Mouse (Mus musculus) large intestine, adult 2 months (tissue): ENCODE measurements around the gene Fosl2. TPM values are rescaled to one million over a fixed set of nuclear protein-coding genes. Genes with fewer than 3 reads are reported as not detected.

Experiments
- DNase-seq: peaks from one replicate; pipeline ENCODE4 v3.0.0-alpha.2; 2012; ENCODE audit warnings: low read depth, low spot score
- WGBS: fragments of 180-500 bp; shearing (Covaris S2); methylation state at CpG from one replicate; pipeline ENCODE4 v1.1.7; 2018; 5-methylcytosine and 5-hydroxymethylcytosine counted together
- polyA plus RNA-seq: library from polyadenylated mRNA; depleted of rRNA; stranded (reverse); fragments of >200 nt; gene quantifications from 2 replicates; pipeline ENCODE4 v1.2.3, GENCODE M21; 2012

Gene Fosl2
- polyA plus RNA-seq, 1 experiment, result 31.2 TPM

- no peak for DNase-seq
- WGBS, result under 1% methylated on average over 48 of the region's 48 CpGs
These were observed 2.6 kb upstream of the Fosl2 start for GRCm38 (mm10) chr5:32132971-32133501.

GRCm38 (mm10) chr5:32133549-32134004, 2.0 kb upstream of the Fosl2 start:
- under 1% methylated on average over 20 of the region's 20 CpGs for WGBS
- no peak for DNase-seq

DNA sequence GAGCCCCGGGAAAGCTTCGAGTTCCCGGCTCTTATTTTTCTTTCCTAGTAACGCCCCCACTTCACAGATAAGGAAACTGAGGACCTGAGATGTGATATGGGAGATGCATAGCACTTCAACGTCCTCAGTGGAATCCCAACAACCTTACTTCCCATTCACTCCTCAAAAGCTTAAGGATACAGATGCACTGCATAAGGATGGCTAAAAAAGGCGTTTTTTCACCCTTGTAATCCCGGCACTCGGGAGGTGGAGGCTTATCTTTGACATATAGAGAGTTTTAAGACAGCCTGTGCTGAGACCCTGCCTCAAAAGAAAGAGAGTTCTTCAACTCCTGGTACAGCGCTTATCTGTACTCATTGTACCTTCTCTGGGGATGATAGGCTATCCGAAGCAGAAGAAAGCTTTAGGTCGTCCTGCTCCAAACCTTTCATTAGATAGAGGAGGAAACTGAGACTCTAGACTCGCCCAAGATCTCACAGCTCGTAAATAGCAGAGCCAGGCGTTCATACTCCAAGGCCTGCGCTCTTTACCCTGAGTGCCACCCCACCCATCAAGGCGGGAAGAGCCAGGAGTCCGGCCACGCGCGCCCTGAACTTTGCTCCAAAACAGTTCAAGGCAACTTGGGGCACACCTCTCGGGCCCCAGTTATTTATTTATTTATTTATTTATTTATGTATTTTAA, 1.4 kb upstream of the Fosl2 start:
- peak; percentile 87 for DNase-seq
- WGBS, result 5% methylated on average over 21 of the region's 21 CpGs

- WGBS, result 0% methylated on average over 50 of the region's 54 CpGs
- no peak for DNase-seq
These were observed 682 bp upstream of the Fosl2 start for GRCm38 (mm10) chr5:32134903-32135335.

DNA sequence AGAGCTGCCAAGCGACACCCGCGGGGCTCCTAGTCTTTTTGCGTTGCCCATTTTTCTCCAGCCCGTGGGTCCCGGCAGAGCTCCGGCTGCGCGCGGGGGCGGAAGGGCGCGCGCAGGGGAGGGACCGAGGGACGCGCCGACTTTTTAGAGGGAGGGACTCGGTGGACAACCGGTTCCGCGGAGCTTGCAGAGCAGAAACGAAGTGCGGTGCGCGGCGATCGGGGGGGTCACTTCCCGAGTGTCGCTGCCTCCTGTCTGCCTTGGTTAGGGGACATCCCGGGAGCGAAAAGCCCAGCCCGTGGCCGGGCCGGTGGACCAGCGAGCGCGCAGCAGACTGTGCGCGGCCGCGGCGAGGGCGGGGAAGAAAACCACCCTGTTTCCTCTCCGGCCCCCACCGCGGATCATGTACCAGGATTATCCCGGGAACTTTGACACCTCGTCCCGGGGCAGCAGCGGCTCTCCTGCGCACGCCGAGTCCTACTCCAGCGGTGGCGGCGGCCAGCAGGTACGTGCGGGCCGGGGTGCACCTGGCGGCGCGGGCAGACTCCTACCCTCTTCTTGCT, 781 bp downstream of the Fosl2 start:
- WGBS, result under 1% methylated on average over 63 of the region's 63 CpGs
- DNase-seq, result no peak

GRCm38 (mm10) chr5:32137106-32137522, 1.5 kb downstream of the Fosl2 start:
- 1% methylated on average over 12 of the region's 12 CpGs for WGBS
- DNase-seq, result no peak

- WGBS, result 4% methylated on average over 10 of the region's 10 CpGs
- DNase-seq, result peak; percentile 75
These were observed 3.0 kb downstream of the Fosl2 start for GRCm38 (mm10) chr5:32138446-32139195.

DNA sequence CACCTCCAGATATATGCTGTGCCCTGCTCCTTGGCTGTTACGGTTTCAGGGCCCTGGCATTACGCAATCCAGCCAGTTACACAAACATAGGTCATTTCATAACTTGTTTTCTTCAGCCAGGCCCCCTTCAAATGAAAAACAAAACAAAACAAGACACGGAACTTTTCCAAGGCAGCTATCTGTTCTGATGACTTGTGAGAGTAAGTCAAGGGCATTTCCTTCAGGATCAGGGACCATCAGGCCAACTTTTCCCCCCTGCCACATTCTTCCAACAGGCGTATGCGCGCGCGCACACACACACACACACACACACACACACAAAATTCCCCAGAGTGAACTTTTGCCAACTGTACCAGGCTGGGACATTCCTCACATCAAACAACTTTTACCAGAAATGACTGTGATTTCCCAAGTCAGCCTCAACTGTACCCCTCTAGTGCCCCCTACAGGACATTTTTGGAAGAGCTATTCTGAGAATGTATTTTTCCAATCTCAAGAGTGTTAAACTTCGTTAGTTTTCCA, 4.0 kb downstream of the Fosl2 start:
- 10% methylated on average over 9 of the region's 9 CpGs for WGBS
- no peak for DNase-seq

GRCm38 (mm10) chr5:32141899-32142298, 6.3 kb downstream of the Fosl2 start:
- DNase-seq, result no peak
- 65% methylated on average over 2 of the region's 2 CpGs for WGBS

- DNase-seq, result no peak
- WGBS, result 33% methylated on average over 13 of the region's 13 CpGs
These were observed 7.9 kb downstream of the Fosl2 start for GRCm38 (mm10) chr5:32143433-32143970.

- 84% methylated on average over 6 of the region's 6 CpGs for WGBS
- no peak for DNase-seq
These were observed 10.7 kb downstream of the Fosl2 start for GRCm38 (mm10) chr5:32146281-32146680.

- WGBS, result 28% methylated on average over 4 of the region's 4 CpGs
- DNase-seq, result no peak
These were observed 13.0 kb downstream of the Fosl2 start for GRCm38 (mm10) chr5:32148593-32148992.

- 74% methylated on average over 4 of the region's 4 CpGs for WGBS
- no peak for DNase-seq
These were observed 15.6 kb downstream of the Fosl2 start for GRCm38 (mm10) chr5:32151244-32151643.

GRCm38 (mm10) chr5:32152725-32153417, 17.3 kb downstream of the Fosl2 start:
- WGBS, result 87% methylated on average over 28 of the region's 28 CpGs
- no peak for DNase-seq

GRCm38 (mm10) chr5:32153418-32153740, 17.8 kb downstream of the Fosl2 start:
- 59% methylated on average over 8 of the region's 8 CpGs for WGBS
- DNase-seq, result no peak

DNA sequence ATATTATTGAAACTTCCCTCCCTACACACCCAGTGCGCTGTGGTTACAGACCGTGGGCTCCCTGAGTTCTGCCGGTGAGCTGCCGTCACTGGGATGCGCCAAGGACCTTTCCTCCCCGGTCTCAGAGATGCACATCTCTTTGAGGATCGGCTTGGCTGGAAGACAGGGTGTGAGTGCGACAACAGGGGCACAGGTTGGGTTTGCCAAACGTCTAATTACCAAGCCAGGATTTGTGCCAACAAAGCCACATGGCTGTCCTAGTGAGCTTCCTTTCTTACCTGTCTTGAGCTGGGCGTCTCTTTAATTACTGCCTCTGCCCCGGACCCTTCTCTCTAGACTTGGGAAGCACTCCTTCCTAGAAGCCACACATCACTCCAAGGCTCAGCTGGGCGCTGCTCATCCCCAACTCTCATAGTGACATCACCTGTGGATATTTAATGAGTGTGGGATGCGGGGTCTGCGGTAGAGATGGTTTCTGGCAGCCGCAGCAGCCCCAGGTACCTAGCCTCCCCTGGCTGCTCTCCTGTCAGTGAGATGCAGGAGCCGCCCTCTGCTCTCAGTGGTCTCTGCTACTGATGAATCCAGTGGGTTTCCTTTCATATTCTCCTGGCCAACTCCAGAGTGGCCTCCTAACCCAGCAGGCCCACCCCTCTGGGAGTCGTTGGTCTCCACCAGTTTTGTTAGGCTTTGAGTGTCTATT, 18.3 kb downstream of the Fosl2 start:
- no peak for DNase-seq
- 85% methylated on average over 17 of the region's 17 CpGs for WGBS

- 79% methylated on average over 9 of the region's 9 CpGs for WGBS
- DNase-seq, result no peak
These were observed 19.5 kb downstream of the Fosl2 start for GRCm38 (mm10) chr5:32154931-32155688.

GRCm38 (mm10) chr5:32155927-32156326, 20.3 kb downstream of the Fosl2 start:
- DNase-seq, result no peak
- WGBS, result 88% methylated on average over 3 of the region's 3 CpGs
